Comparison of ENCODE assay signal across 8 mouse cellular contexts in the genomic region with DNA sequence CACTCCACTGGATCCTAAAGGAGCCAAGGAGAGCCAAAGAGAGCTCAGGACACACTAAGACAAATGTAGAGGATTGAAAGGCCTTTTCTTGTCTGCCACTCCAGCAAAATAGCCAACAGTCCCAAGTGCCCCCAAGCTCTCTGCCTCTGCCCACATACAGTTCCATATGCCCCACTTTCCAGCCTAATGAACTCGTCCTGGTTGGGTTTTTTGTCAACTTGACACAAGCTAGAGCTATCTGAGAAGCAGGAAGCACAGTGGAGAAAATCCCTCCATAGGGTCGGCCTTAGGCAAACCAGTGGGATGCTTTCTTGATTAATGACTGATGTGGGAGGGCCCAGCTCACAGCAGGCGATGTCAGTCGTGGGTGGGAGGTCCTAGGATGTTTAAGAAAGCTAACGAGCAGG.
DNase-seq lines count a peak whose midpoint lies in the region; ATAC-seq and TF ChIP-seq lines count a peak whose summit lies in the region.

No protein-coding gene starts in this region.

- 9% methylated on average over 5 of the region's 5 CpGs for WGBS in kidney, postnatal 0 days
- 3% methylated on average over 5 of the region's 5 CpGs for WGBS in embryonic facial prominence, embryonic 11.5 days
- WGBS in intestine, embryonic 14.5 days, result 0% methylated on average over 5 of the region's 5 CpGs
- 4% methylated on average over 5 of the region's 5 CpGs for WGBS in neural tube, embryonic 15.5 days

- peak overlapping the region; percentile 23; the same call in 1 of the 2 replicates for H3K4me2 ChIP-seq in kidney, postnatal 0 days (ENCODE audit: low read length)
- no peak overlapping the region for H3K4me2 ChIP-seq in embryonic facial prominence, embryonic 11.5 days (ENCODE audit: low read depth, low read length)
- H3K4me2 ChIP-seq in intestine, embryonic 14.5 days (ENCODE audit: low read length), result peak overlapping the region; percentile 52
- H3K4me2 ChIP-seq in neural tube, embryonic 15.5 days, result peak overlapping the region; percentile 20; the same call in 1 of the 2 replicates

- peak; percentile 74 for ATAC-seq in kidney, postnatal 0 days (replicated peaks; ENCODE audit: low FRiP score, low read depth)
- peak; percentile 30; the same call in 1 of the 2 replicates for ATAC-seq in embryonic facial prominence, embryonic 11.5 days (replicated peaks; ENCODE audit: insufficient number of reproducible peaks, low FRiP score, low TSS enrichment, low read depth)
- ATAC-seq in intestine, embryonic 14.5 days (replicated peaks; ENCODE audit: low FRiP score, low TSS enrichment, low read depth), result peak; percentile 37
- ATAC-seq in neural tube, embryonic 15.5 days (ENCODE audit: low FRiP score), result no peak; the same call in 1 of the 2 replicates

- peak overlapping the region; percentile 74 for H3K27ac ChIP-seq in kidney, postnatal 0 days
- H3K27ac ChIP-seq in embryonic facial prominence, embryonic 11.5 days (replicated peaks; ENCODE audit: low read depth, low read length), result peak overlapping the region; percentile 66
- H3K27ac ChIP-seq in intestine, embryonic 14.5 days (ENCODE audit: low read depth), result peak overlapping the region; percentile 87
- H3K27ac ChIP-seq in neural tube, embryonic 15.5 days (replicated peaks), result peak overlapping the region; percentile 76

- peak; percentile 89 for DNase-seq in kidney, postnatal 0 days (ENCODE audit: low spot score)
- no peak for DNase-seq in kidney, adult 9 months
- peak; percentile 39 for DNase-seq in embryonic facial prominence, embryonic 11.5 days (ENCODE audit: low spot score)
- DNase-seq in intestine, embryonic 14.5 days (ENCODE audit: low spot score), result peak; percentile 70
- no peak for DNase-seq in cerebellum, postnatal 14 days
- no peak for DNase-seq in gastrocnemius, postnatal 25 days
- DNase-seq in Muller cell, postnatal 12 days (ENCODE audit: inconsistent ontology term), result no peak

- H3K9ac ChIP-seq in kidney, postnatal 0 days (ENCODE audit: low read depth, low read length), result no peak overlapping the region
- no peak overlapping the region for H3K9ac ChIP-seq in embryonic facial prominence, embryonic 11.5 days (replicated peaks; ENCODE audit: low read length)
- no peak overlapping the region for H3K9ac ChIP-seq in intestine, embryonic 14.5 days (ENCODE audit: low read length)
- H3K9ac ChIP-seq in neural tube, embryonic 15.5 days (replicated peaks), result no peak overlapping the region

- H3K4me1 ChIP-seq in kidney, postnatal 0 days (replicated peaks; ENCODE audit: insufficient read depth, low read length), result peaks cover 25% of the 10 kb centered on the region
- H3K4me1 ChIP-seq in embryonic facial prominence, embryonic 11.5 days (ENCODE audit: control insufficient read depth, insufficient read depth, low read length), result peaks cover 15% of the 10 kb centered on the region
- H3K4me1 ChIP-seq in intestine, embryonic 14.5 days (replicated peaks; ENCODE audit: control insufficient read depth, insufficient read depth, low read length), result peaks cover 40% of the 10 kb centered on the region
- peaks cover 39% of the 10 kb centered on the region for H3K4me1 ChIP-seq in neural tube, embryonic 15.5 days

- H3K9me3 ChIP-seq in kidney, postnatal 0 days (replicated peaks; ENCODE audit: low read length), result no peaks in the 10 kb centered on the region
- no peaks in the 10 kb centered on the region for H3K9me3 ChIP-seq in embryonic facial prominence, embryonic 11.5 days (replicated peaks; ENCODE audit: control insufficient read depth, low read length)
- H3K9me3 ChIP-seq in intestine, embryonic 14.5 days (ENCODE audit: control insufficient read depth, low read length), result no peaks in the 10 kb centered on the region
- H3K9me3 ChIP-seq in neural tube, embryonic 15.5 days (replicated peaks), result no peaks in the 10 kb centered on the region

- H3K27me3 ChIP-seq in kidney, postnatal 0 days (ENCODE audit: insufficient read depth, low read length), result no peaks in the 10 kb centered on the region
- H3K27me3 ChIP-seq in embryonic facial prominence, embryonic 11.5 days (ENCODE audit: control insufficient read depth, insufficient read depth, low read length), result no peaks in the 10 kb centered on the region
- H3K27me3 ChIP-seq in intestine, embryonic 14.5 days (replicated peaks; ENCODE audit: control insufficient read depth, insufficient read depth, low read length), result no peaks in the 10 kb centered on the region
- no peaks in the 10 kb centered on the region for H3K27me3 ChIP-seq in neural tube, embryonic 15.5 days (replicated peaks)

- no peaks in the 10 kb centered on the region for H3K36me3 ChIP-seq in kidney, postnatal 0 days (ENCODE audit: insufficient read depth, low read length)
- H3K36me3 ChIP-seq in embryonic facial prominence, embryonic 11.5 days (replicated peaks; ENCODE audit: control insufficient read depth, insufficient read depth, low read depth, low read length), result no peaks in the 10 kb centered on the region
- no peaks in the 10 kb centered on the region for H3K36me3 ChIP-seq in intestine, embryonic 14.5 days (ENCODE audit: control insufficient read depth, insufficient read depth, low read length)
- no peaks in the 10 kb centered on the region for H3K36me3 ChIP-seq in neural tube, embryonic 15.5 days

- TF ChIP-seq CTCF in kidney, postnatal 0 days (IDR thresholded peaks at IDR 0.05; ENCODE audit: low read depth), result no peak

- H3K4me3 ChIP-seq in kidney, postnatal 0 days (replicated peaks; ENCODE audit: low read depth, low read length), result no peak overlapping the region
- H3K4me3 ChIP-seq in embryonic facial prominence, embryonic 11.5 days (ENCODE audit: low read depth, low read length), result no peak overlapping the region
- H3K4me3 ChIP-seq in intestine, embryonic 14.5 days (ENCODE audit: low read depth, low read length), result no peak overlapping the region
- H3K4me3 ChIP-seq in neural tube, embryonic 15.5 days (replicated peaks), result no peak overlapping the region

Comparison
In these comparisons a context has a peak if more than half of its experiments do, and no peak if none do; other contexts are left out.
1. DNase-seq: peak in kidney, postnatal 0 days (single experiment), embryonic facial prominence, embryonic 11.5 days (single experiment) and intestine, embryonic 14.5 days (single experiment); none in kidney, adult 9 months (single experiment), cerebellum, postnatal 14 days (0 of 2), gastrocnemius, postnatal 25 days (single experiment) and Muller cell, postnatal 12 days (single experiment).
2. Peak in every context shown above with its lines, with median percentiles within 50 percentile points of each other: H3K27ac ChIP-seq.